Mouse (Mus musculus) C2C12 (cell line): ENCODE data around the gene Arhgap24.

Source experiments
- CEBPB ChIP-seq: IDR thresholded peaks from one replicate; pipeline ENCODE4 v1.6.1; 2011; ENCODE audit warnings: low read depth, mild to moderate bottlenecking, control low read depth, moderate library complexity
- CTCF ChIP-seq: IDR thresholded peaks from one replicate; pipeline ENCODE4 v1.5.1; 2011; ENCODE audit not compliant: control insufficient read depth, insufficient read depth, insufficient read length
- MAX ChIP-seq: IDR thresholded peaks from one replicate; pipeline ENCODE4 v1.6.1; 2011; ENCODE audit warnings: mild to moderate bottlenecking, control low read depth
- MYOD1 ChIP-seq: IDR thresholded peaks from one replicate; pipeline ENCODE4 v1.6.1; 2011; ENCODE audit warnings: low read depth; ENCODE audit not compliant: control insufficient read depth, insufficient read length
- MYOG ChIP-seq: IDR thresholded peaks from one replicate; pipeline ENCODE4 v1.6.1; 2011; ENCODE audit not compliant: control insufficient read depth, insufficient read length; ENCODE audit errors: extremely low read depth
- USF1 ChIP-seq: IDR thresholded peaks from one replicate; pipeline ENCODE4 v1.6.1; 2011; ENCODE audit warnings: low read depth, mild to moderate bottlenecking, control low read depth, moderate library complexity

GRCm38 (mm10) chr5:102664988-102665726, 184.0 kb downstream of the Arhgap24 start:
- no peak for TF ChIP-seq CTCF
- no peak for TF ChIP-seq USF1
- TF ChIP-seq MAX, result no peak
- no peak for TF ChIP-seq MYOG
- no peak for TF ChIP-seq MYOD1
- TF ChIP-seq CEBPB, result no peak
